ENCODE assay signal across 8 mouse cellular contexts in genomic region chr9:40376711-40377410, GRCm38 (mm10).
DNase-seq lines count a peak whose midpoint lies in the region; ATAC-seq and TF ChIP-seq lines count a peak whose summit lies in the region.

No protein-coding gene starts in this region.

- 50% methylated on average over 9 of the region's 9 CpGs for WGBS in forebrain, postnatal 0 days
- WGBS in liver, embryonic 16.5 days (ENCODE audit: insufficient replicate concordance) = 65% methylated on average over 9 of the region's 9 CpGs

- TF ChIP-seq CTCF in forebrain, postnatal 0 days (IDR thresholded peaks at IDR 0.05; ENCODE audit: low read depth) = no peak

- H3K27ac ChIP-seq in forebrain, postnatal 0 days (ENCODE audit: low read depth, low read length) = 0 out of 2 replicates have a peak overlapping the region, but pooled peaks have one; percentile 2
- no peak overlapping the region for H3K27ac ChIP-seq in liver, embryonic 16.5 days (ENCODE audit: low read length)

- DNase-seq in frontal cortex, adult 2 months (ENCODE audit: extremely low spot score in 1 of 2, low spot score in 1 of 2) = no peak
- peak; percentile 85 for DNase-seq in Muller cell, postnatal 12 days (ENCODE audit: inconsistent ontology term)
- DNase-seq in forebrain, postnatal 0 days = peak; percentile 17
- no peak for DNase-seq in thymus, postnatal 0 days (ENCODE audit: low spot score)
- DNase-seq in right cerebral cortex, postnatal 10 days (ENCODE audit: low spot score in 2 of 2) = no peak
- DNase-seq in spleen, postnatal 4 days (ENCODE audit: low spot score in 2 of 2) = no peak

- ATAC-seq in frontal cortex, adult (ENCODE audit: low TSS enrichment) = peak; percentile 3; the same call in 1 of the 2 replicates
- no peak for ATAC-seq in forebrain, postnatal 0 days
- ATAC-seq in liver, embryonic 16.5 days (ENCODE audit: low read depth) = no peak

- no peak overlapping the region for H3K4me3 ChIP-seq in forebrain, postnatal 0 days (ENCODE audit: low read depth, low read length)
- no peak overlapping the region for H3K4me3 ChIP-seq in liver, embryonic 16.5 days (ENCODE audit: low read depth, low read length)

- no peaks in the 10 kb centered on the region for H3K27me3 ChIP-seq in forebrain, postnatal 0 days (ENCODE audit: insufficient read depth, low read length)
- no peaks in the 10 kb centered on the region for H3K27me3 ChIP-seq in liver, embryonic 16.5 days (ENCODE audit: control insufficient read depth, insufficient read depth, low read depth, low read length)

- peak overlapping the region; percentile 53 for H3K9ac ChIP-seq in forebrain, postnatal 0 days
- no peak overlapping the region for H3K9ac ChIP-seq in liver, embryonic 16.5 days (ENCODE audit: low read depth, low read length)

- no peaks in the 10 kb centered on the region for H3K36me3 ChIP-seq in forebrain, postnatal 0 days (ENCODE audit: insufficient read depth)
- no peaks in the 10 kb centered on the region for H3K36me3 ChIP-seq in liver, embryonic 16.5 days (ENCODE audit: control insufficient read depth, insufficient read depth)

- no peaks in the 10 kb centered on the region for H3K9me3 ChIP-seq in forebrain, postnatal 0 days (ENCODE audit: low read length)
- H3K9me3 ChIP-seq in liver, embryonic 16.5 days (replicated peaks; ENCODE audit: control insufficient read depth, low read length) = no peaks in the 10 kb centered on the region

- peak overlapping the region; percentile 63; the same call in 1 of the 2 replicates for H3K4me2 ChIP-seq in forebrain, postnatal 0 days (ENCODE audit: low read depth)
- H3K4me2 ChIP-seq in liver, embryonic 16.5 days (ENCODE audit: low read depth, low read length) = peak overlapping the region; percentile 34; the same call in 1 of the 2 replicates

- H3K4me1 ChIP-seq in forebrain, postnatal 0 days (ENCODE audit: insufficient read depth) = peaks cover 32% of the 10 kb centered on the region
- no peaks in the 10 kb centered on the region for H3K4me1 ChIP-seq in liver, embryonic 16.5 days (ENCODE audit: control insufficient read depth, low read depth, low read length)

Comparison
In these comparisons a context has a peak if more than half of its experiments do, and no peak if none do; other contexts are left out.
1. DNase-seq: peak in Muller cell, postnatal 12 days (single experiment) and forebrain, postnatal 0 days (single experiment); none in frontal cortex, adult 2 months (0 of 2), thymus, postnatal 0 days (single experiment), right cerebral cortex, postnatal 10 days (0 of 2) and spleen, postnatal 4 days (0 of 2).